Mouse (Mus musculus) liver, embryonic 16.5 days (tissue): ENCODE results near the gene Celf5. TPM values are rescaled to one million over a fixed set of nuclear protein-coding genes. Genes with fewer than 3 reads are reported as not detected.

Source experiments
- ATAC-seq: fragments of 200-750 bp; cut with Nextera tagmentation; 2 replicates; pipeline ENCODE4 v1.8.0; 2017; ENCODE audit warnings: low read depth, mild to moderate bottlenecking, moderate number of reproducible peaks, moderate library complexity
- H3K27ac ChIP-seq: fragments of 300-500 bp; sonication (generic); 2 replicates; pipeline ENCODE4 v1.5.1; 2014; ENCODE audit warnings: mild to moderate bottlenecking, low read length
- H3K27me3 ChIP-seq: fragments of 300-500 bp; sonication (generic); 2 replicates; pipeline ENCODE4 v1.6.1; 2014; ENCODE audit warnings: low read depth, low read length, mixed read lengths; ENCODE audit not compliant: control insufficient read depth, insufficient read depth
- H3K36me3 ChIP-seq: fragments of 300-500 bp; sonication (generic); 2 replicates; pipeline ENCODE4 v1.6.1; 2014; ENCODE audit warnings: mild to moderate bottlenecking; ENCODE audit not compliant: control insufficient read depth, insufficient read depth
- H3K4me1 ChIP-seq: fragments of 300-500 bp; sonication (generic); 2 replicates; pipeline ENCODE4 v1.6.1; 2014; ENCODE audit warnings: low read depth, low read length, mixed read lengths; ENCODE audit not compliant: control insufficient read depth
- H3K4me2 ChIP-seq: fragments of 300-500 bp; sonication (generic); 2 replicates; pipeline ENCODE4 v1.6.1; 2014; ENCODE audit warnings: low read depth, low read length, mixed read lengths
- H3K4me3 ChIP-seq: fragments of 300-500 bp; sonication (generic); 2 replicates; pipeline ENCODE4 v1.5.1; 2014; ENCODE audit warnings: low read depth, mild to moderate bottlenecking, low read length
- H3K9ac ChIP-seq: fragments of 300-500 bp; sonication (generic); 2 replicates; pipeline ENCODE4 v1.6.1; 2014; ENCODE audit warnings: low read depth, low read length
- H3K9me3 ChIP-seq: fragments of 300-500 bp; sonication (generic); replicated peaks from 2 replicates; pipeline ENCODE4 v1.6.1; 2016; ENCODE audit warnings: low read length; ENCODE audit not compliant: control insufficient read depth
- WGBS: fragments of 180-500 bp; shearing (Covaris S2); extraction: QIAGEN DNeasy Blood & Tissue Kit; methylation state at CpG from one replicate; pipeline ENCODE4 v1.1.7; 2014; ENCODE audit not compliant: insufficient replicate concordance; 5-methylcytosine and 5-hydroxymethylcytosine counted together
- polyA plus RNA-seq: library from polyadenylated mRNA; unstranded; fragments of >200 nt; fragmentation: Nextera tagmentation; extraction: Ambion mirVana; gene quantifications from 2 replicates; pipeline ENCODE4 v1.2.1, GENCODE M21; 2015

Celf5 gene
- polyA plus RNA-seq, 1 experiment from 2014 or later = 0.05 TPM

DNA sequence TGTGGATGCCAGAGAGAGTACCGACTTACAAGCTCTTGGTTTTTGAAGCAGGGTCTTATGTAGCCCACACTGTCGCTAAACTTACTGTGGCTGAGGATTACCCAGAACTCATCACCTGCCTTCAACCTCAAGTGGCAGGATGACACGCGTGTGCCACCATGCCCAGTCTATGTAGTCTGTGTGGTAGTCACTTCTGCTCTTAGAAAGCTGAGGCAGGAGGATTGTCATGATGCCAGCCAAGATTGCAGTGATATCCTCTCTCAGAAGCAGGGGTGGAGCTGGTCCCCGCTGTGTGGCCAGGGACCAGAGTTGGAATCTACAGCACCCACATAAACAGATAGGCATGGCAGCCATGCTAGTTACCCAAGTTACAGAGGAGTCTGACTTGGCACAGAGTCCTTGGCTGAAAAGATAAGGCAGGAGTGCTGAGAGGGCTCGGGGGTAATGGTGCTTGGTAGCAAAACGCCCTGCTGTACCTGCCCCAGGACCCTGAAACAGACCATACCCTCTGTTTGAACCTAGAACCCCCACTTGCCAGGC lies 3.0 kb upstream of the Celf5 start:
- Histone ChIP-seq H3K27me3 (peaks cover 23% of the 10 kb centered on the region), H3K9me3 (no peaks in the 10 kb centered on the region; the same call in 1 of the 2 replicates), H3K27ac (no peak overlapping the region), H3K4me3 (no peak overlapping the region), H3K4me1 (peaks cover 9% of the 10 kb centered on the region), H3K4me2 (no peak overlapping the region), H3K36me3 (peaks cover 13% of the 10 kb centered on the region), H3K9ac (no peak overlapping the region)
- WGBS = 46% methylated on average over 7 of the region's 7 CpGs
- ATAC-seq = no peak

DNA sequence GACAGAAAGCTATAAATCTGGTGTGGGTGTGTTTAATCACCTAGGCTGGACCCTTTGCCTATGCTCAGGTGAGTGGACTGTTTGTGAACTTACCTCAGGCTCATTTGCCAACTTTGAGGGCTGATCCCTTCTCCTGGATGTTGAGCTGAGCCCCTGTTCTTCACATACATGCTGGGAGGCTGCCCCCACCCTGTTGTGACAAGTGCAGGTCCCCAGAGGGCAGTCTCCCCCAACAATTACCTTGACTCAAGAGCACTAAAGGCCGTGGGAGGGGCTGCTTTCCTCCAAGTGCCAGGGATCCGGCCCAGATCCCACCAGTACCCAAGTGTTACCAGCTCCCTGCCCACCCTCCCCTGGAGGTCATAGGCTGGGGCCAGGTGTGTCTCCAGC lies 2.5 kb upstream of the Celf5 start:
- Histone ChIP-seq H3K9ac (no peak overlapping the region), H3K9me3 (no peaks in the 10 kb centered on the region; the same call in 1 of the 2 replicates), H3K27ac (no peak overlapping the region), H3K4me2 (no peak overlapping the region), H3K27me3 (peaks cover 28% of the 10 kb centered on the region), H3K4me3 (no peak overlapping the region), H3K36me3 (peaks cover 13% of the 10 kb centered on the region), H3K4me1 (peaks cover 9% of the 10 kb centered on the region)
- 18% methylated on average over 2 of the region's 2 CpGs for WGBS
- no peak for ATAC-seq

DNA sequence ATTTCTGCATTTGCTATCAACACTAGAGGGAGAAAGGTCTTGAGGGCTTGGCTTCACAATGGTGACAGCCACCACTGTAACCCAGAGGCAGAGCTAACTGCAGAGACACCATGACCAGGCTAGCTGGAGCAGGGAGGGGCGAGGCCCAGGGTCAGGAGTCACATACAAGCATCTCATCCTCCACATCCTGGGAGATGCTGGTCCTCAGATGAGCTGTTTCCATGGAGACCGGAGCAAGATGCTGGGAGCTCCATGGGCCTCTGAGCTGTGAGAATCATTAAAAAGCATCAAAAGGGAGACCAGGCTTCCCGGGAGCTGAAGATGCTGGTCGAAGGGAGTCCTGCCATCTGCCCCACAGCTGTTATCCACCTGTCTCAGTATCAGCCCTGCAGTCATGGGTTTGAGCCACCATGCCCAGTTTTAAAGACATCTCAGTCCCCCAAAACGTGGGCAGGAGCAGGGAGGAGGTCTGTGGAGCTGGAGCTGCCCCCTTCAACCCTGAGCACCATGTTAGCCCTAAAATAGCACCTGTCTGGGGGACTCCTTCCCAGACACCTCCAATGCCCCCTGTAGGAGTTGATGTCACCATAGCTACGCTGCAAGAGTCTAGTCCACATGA lies 2.0 kb upstream of the Celf5 start:
- H3K9ac ChIP-seq = no peak overlapping the region
- H3K27me3 ChIP-seq = peaks cover 31% of the 10 kb centered on the region
- peaks cover 13% of the 10 kb centered on the region for H3K36me3 ChIP-seq
- WGBS = 57% methylated on average over 6 of the region's 6 CpGs
- no peak for ATAC-seq
- H3K4me1 ChIP-seq = peaks cover 9% of the 10 kb centered on the region
- H3K9me3 ChIP-seq = no peaks in the 10 kb centered on the region; the same call in 1 of the 2 replicates
- no peak overlapping the region for H3K4me3 ChIP-seq
- H3K4me2 ChIP-seq = no peak overlapping the region
- H3K27ac ChIP-seq = no peak overlapping the region

DNA sequence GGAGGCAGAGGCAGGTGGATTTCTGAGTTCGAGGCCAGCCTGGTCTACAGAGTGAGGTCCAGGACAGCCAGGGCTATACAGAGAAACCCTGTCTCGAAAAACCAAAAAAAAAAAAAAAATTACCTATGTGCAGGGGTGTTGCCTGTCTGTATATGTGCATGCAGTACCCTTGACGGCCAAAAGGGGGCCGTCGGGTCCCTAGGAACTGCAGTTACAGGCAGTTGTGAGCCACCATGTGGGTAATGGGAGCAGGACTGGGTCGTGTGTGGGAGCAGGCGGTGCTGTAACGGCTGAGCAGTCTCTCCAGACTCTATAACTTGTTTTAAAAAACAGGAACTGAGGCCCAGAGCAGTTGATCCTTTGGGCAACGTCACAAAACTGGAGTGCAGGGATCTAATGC lies 1.5 kb upstream of the Celf5 start:
- 7% methylated on average over 9 of the region's 9 CpGs for WGBS

DNA sequence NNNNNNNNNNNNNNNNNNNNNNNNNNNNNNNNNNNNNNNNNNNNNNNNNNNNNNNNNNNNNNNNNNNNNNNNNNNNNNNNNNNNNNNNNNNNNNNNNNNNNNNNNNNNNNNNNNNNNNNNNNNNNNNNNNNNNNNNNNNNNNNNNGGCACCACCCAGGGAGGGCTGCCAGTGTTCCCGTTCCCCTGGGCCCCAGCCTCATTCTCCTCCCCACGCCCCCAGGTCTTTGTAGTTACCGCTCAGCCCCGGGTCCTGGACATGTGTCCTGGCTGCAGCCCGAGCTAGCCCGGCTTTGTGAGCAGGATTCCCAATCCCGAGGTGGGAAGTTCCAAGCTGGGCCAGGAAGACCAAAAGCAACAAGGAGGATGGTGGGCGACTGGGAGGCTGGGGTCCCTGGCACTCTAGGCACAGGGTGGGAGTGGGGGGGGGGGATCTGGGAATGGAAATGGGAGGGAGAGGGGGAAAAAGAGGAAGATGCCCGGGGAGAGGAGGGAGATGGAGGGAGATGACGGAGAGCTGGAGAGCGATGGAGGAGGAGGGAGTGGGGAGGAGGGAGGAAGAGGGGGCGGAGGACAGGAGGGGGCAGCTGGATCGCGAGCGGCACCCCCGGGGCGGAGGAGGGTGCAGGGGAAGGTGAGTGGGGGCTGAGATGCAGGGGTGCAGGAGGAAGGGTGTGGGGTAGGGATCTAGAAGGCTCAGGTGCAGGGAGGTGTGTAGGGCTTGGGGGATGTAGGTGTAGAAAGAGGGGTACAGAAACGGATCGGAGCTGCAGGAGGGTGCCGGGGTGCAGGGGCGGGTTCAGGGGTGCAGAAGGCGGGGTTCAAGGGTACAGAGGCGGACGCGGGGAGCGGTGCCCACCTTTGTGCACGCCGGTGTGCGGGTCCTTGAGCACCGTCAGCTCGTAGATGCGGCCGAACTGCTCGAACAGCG lies 640 bp downstream of the Celf5 start:
- Histone ChIP-seq H3K36me3 (no peaks in the 10 kb centered on the region), H3K4me1 (peaks cover 9% of the 10 kb centered on the region), H3K27me3 (peaks cover 46% of the 10 kb centered on the region), H3K9ac (no peak overlapping the region; the same call in 1 of the 2 replicates), H3K4me2 (peak overlapping the region; percentile 65), H3K9me3 (no peaks in the 10 kb centered on the region; the same call in 1 of the 2 replicates), H3K4me3 (peak overlapping the region; percentile 52), H3K27ac (no peak overlapping the region)
- 4% methylated on average over 35 of the region's 35 CpGs for WGBS
- ATAC-seq = no peak

More for the DNA sequence above, 1.5 kb upstream of the Celf5 start:
- no peaks in the 10 kb centered on the region; the same call in 1 of the 2 replicates for H3K9me3 ChIP-seq
- ATAC-seq = no peak
- H3K4me3 ChIP-seq = no peak overlapping the region
- H3K27ac ChIP-seq = no peak overlapping the region
- H3K27me3 ChIP-seq = peaks cover 31% of the 10 kb centered on the region
- peaks cover 9% of the 10 kb centered on the region for H3K4me1 ChIP-seq
- H3K36me3 ChIP-seq = peaks cover 13% of the 10 kb centered on the region
- H3K9ac ChIP-seq = no peak overlapping the region
- H3K4me2 ChIP-seq = no peak overlapping the region

DNA sequence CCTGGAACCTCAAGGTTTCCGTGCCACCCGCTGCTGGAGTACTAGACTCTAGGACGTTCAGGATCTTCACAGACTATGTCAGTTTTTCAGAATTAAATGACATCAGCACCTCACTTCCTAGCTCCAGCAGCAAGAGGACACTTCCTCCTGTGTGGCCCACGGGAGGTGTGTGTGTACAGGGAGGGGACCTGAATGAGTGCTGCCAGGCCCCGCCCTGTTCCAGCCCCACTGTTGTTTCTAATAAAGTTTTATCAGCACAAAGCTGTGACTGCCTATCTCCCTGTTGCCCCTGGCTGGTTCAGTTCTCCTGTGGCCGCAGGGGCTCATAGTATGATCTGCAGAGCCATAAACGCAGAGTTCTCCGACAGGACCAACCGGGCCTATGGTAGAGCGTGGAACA lies 8.0 kb downstream of the Celf5 start:
- Histone ChIP-seq H3K36me3 (no peaks in the 10 kb centered on the region), H3K9me3 (no peaks in the 10 kb centered on the region), H3K4me3 (no peak overlapping the region), H3K27ac (no peak overlapping the region), H3K4me1 (no peaks in the 10 kb centered on the region), H3K9ac (no peak overlapping the region), H3K27me3 (peaks cover 69% of the 10 kb centered on the region), H3K4me2 (no peak overlapping the region)
- WGBS = 59% methylated on average over 10 of the region's 10 CpGs
- ATAC-seq = no peak

DNA sequence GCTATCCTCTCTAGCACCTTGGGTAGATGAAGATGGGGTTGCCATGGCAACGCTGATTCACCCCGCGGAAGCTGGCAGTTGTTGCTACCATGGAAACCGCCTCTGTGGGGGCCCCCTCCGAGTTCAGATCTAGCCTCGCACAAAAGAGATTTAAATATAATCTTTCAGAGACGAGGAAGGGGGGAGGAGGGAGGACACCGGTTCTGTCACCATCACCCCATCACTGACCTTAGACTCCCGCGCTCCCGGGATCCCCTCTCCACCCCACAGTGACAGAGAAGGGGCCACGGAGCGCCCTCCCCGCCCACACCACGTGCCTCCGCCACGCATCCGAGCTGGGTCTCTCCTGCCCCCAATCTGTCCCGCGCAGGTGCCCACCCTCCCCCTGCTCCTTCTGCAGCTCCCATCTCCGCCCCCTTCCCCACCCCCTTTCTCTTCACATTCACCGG lies 9.5 kb downstream of the Celf5 start:
- no peak overlapping the region for H3K27ac ChIP-seq
- WGBS = 2% methylated on average over 22 of the region's 22 CpGs
- H3K4me2 ChIP-seq = no peak overlapping the region
- H3K4me1 ChIP-seq = no peaks in the 10 kb centered on the region
- ATAC-seq = no peak
- H3K9ac ChIP-seq = no peak overlapping the region
- H3K4me3 ChIP-seq = no peak overlapping the region
- H3K27me3 ChIP-seq = peaks cover 69% of the 10 kb centered on the region
- H3K36me3 ChIP-seq = no peaks in the 10 kb centered on the region
- no peaks in the 10 kb centered on the region for H3K9me3 ChIP-seq

DNA sequence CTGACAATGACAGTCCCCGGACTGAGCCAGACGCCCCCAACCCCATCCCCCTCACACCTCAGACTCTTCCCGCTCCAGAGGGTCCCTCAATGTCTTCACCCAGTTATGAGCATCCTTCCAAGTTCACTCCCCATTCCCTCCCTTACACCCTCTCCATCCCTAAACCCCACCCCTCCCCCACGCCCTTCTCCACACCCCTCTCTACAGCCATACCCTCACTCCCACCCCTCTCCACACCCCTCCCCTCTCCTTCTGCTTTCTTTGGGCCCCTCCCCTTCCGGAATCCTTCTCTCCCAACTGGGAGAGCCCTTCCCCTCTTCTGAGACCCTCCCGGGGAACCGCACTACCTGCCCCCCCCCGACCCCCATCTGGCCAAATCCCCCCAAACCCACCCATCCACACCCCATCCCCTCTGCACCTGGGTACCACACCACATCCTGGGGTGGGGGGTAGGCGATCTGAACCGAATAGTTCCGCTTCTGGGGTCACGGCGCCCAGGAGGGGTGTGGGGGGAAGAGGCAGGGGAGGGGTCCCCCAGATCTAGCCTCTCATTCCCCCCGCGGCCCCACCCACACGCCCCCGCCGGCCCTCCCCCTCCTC lies 10.0 kb downstream of the Celf5 start:
- peaks cover 64% of the 10 kb centered on the region for H3K27me3 ChIP-seq
- no peaks in the 10 kb centered on the region for H3K9me3 ChIP-seq
- H3K4me2 ChIP-seq = no peak overlapping the region
- no peak for ATAC-seq
- H3K4me3 ChIP-seq = no peak overlapping the region
- H3K27ac ChIP-seq = no peak overlapping the region
- no peaks in the 10 kb centered on the region for H3K4me1 ChIP-seq
- H3K36me3 ChIP-seq = no peaks in the 10 kb centered on the region
- H3K9ac ChIP-seq = no peak overlapping the region
- 5% methylated on average over 17 of the region's 18 CpGs for WGBS
